Mouse (Mus musculus): ENCODE measurements around the gene Zfyve26. TPM values are rescaled to one million over a fixed set of nuclear protein-coding genes. Genes with fewer than 3 reads are reported as not detected.

The Zfyve26 gene
- polyA plus RNA-seq, 2 experiments, result 16.8 to 29.7 TPM

DNA sequence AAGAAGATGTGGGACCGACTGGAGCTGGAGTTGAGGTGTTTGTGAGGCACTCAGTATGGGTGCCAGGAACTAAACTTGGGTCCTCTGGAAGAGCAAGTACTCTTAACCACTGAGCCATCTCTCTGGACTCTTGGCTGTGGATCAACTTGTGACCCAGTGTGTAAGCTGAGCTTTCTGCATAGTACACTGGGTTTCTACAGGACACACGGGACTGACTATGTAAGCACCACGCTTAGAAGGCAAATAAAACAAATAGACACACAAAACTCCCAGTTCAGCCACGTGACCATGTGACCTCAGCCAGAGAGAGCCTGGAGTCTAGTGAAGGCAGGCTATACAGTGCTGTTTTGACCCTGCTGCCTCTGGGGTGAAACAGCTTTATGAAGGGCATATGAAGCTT is 23.5 kb downstream of the Zfyve26 start:
- Histone ChIP-seq H3K27me3 (ENCODE audit: control insufficient read depth, insufficient read depth, low read length) (no peaks in the 10 kb centered on the region), H3K9ac (ENCODE audit: low read depth, low read length, severe bottlenecking) (no peak overlapping the region), H3K27ac (replicated peaks; ENCODE audit: low read depth, low read length) (no peak overlapping the region), H3K9me3 (ENCODE audit: control insufficient read depth, low read length) (no peaks in the 10 kb centered on the region), H3K4me1 (ENCODE audit: control insufficient read depth, insufficient read depth, low read length) (no peaks in the 10 kb centered on the region), H3K4me2 (replicated peaks; ENCODE audit: low read depth, low read length, severe bottlenecking) (no peak overlapping the region), H3K36me3 (ENCODE audit: control insufficient read depth, insufficient read depth, low read length) (peaks cover 86% of the 10 kb centered on the region), H3K4me3 (replicated peaks; ENCODE audit: low read length) (no peak overlapping the region)
- WGBS, result 85% methylated on average over 4 of the region's 4 CpGs
- no peak for DNase-seq (ENCODE audit: low spot score)
- TF ChIP-seq POLR2A (IDR thresholded peaks at IDR 0.05; ENCODE audit: borderline replicate concordance, extremely low read depth, insufficient read depth, insufficient read length), result no peak
- ATAC-seq (ENCODE audit: low FRiP score, low read depth), result no peak

DNA sequence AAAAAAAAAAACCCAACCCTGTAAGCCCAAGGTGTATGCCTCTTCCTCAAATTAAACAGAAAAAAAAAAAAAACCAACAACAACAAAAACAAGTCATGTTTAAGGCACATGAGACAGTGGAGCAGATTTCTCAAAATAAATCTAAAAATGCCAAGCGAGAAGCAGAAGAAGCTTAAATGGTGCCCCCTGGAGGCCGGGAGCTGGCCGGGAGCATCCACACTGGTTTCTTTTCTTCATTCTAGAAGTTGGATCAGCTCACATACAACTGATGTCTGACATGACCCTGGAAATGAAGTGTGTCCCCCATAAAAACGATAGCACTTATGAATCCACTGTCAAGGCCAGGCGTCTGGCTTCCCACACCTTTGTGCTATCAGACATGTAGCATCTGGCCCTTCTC is 35.1 kb downstream of the Zfyve26 start:
- Histone ChIP-seq H3K27me3 (ENCODE audit: control insufficient read depth, insufficient read depth, low read length) (no peaks in the 10 kb centered on the region), H3K27ac (replicated peaks; ENCODE audit: low read depth, low read length) (no peak overlapping the region), H3K36me3 (ENCODE audit: control insufficient read depth, insufficient read depth, low read length) (peaks cover 77% of the 10 kb centered on the region), H3K4me1 (ENCODE audit: control insufficient read depth, insufficient read depth, low read length) (no peaks in the 10 kb centered on the region), H3K9ac (ENCODE audit: low read depth, low read length, severe bottlenecking) (no peak overlapping the region), H3K4me2 (replicated peaks; ENCODE audit: low read depth, low read length, severe bottlenecking) (no peak overlapping the region), H3K4me3 (replicated peaks; ENCODE audit: low read length) (no peak overlapping the region), H3K9me3 (ENCODE audit: control insufficient read depth, low read length) (no peaks in the 10 kb centered on the region)
- ATAC-seq (ENCODE audit: low FRiP score, low read depth), result no peak
- WGBS, result 60% methylated on average over 5 of the region's 5 CpGs
- no peak for TF ChIP-seq POLR2A (IDR thresholded peaks at IDR 0.05; ENCODE audit: borderline replicate concordance, extremely low read depth, insufficient read depth, insufficient read length)
- peak; percentile 34 for DNase-seq (ENCODE audit: low spot score)

DNA sequence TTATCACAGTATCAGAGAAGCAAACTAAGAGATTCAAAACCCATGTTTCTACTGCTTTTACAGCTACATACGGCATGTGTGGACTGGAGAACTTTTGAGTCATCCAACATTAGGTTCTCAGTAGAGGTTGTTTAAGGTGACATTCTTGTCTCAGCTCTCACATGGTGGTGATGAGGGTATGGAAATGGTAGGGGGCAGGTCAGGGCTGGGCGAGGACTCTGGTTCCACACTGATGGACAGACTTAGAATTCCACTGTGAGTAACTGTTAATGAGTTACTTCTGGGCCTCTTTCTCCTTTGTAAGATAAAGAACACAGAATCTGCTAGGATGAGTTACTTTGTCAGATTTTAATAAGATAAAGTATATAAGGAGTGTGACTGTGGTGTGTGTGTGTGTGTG is 36.0 kb downstream of the Zfyve26 start:
- H3K4me3 ChIP-seq (replicated peaks; ENCODE audit: low read length), result no peak overlapping the region
- DNase-seq (ENCODE audit: low spot score) (no peak), ATAC-seq (ENCODE audit: low FRiP score, low read depth) (no peak)
- H3K4me1 ChIP-seq (ENCODE audit: control insufficient read depth, insufficient read depth, low read length), result no peaks in the 10 kb centered on the region
- H3K36me3 ChIP-seq (ENCODE audit: control insufficient read depth, insufficient read depth, low read length), result peaks cover 75% of the 10 kb centered on the region
- H3K9ac ChIP-seq (ENCODE audit: low read depth, low read length, severe bottlenecking), result no peak overlapping the region
- H3K9me3 ChIP-seq (ENCODE audit: control insufficient read depth, low read length), result no peaks in the 10 kb centered on the region
- WGBS, result 91% methylated on average over 2 of the region's 2 CpGs
- no peak overlapping the region for H3K27ac ChIP-seq (replicated peaks; ENCODE audit: low read depth, low read length)
- no peak for TF ChIP-seq POLR2A (IDR thresholded peaks at IDR 0.05; ENCODE audit: borderline replicate concordance, extremely low read depth, insufficient read depth, insufficient read length)
- H3K27me3 ChIP-seq (ENCODE audit: control insufficient read depth, insufficient read depth, low read length), result no peaks in the 10 kb centered on the region
- no peak overlapping the region for H3K4me2 ChIP-seq (replicated peaks; ENCODE audit: low read depth, low read length, severe bottlenecking)

DNA sequence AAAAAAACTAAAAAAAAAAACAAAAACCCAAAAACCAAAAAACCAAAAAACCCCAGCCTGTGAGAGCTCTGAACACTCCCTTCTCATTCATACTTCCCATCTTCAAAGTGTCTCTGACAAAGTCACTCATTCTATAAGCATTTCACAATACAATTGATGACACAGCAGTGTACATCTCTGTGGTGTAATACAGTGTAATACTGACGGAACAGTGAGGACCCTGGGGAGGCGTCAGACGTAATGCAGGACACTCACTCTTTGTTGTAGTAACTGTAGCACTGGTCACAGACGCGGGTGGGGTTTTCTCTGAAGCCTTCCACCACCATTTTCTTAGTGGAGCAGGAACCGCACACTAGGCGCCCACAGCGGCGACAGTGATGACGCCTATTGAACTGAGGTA is 41.1 kb downstream of the Zfyve26 start:
- no peak for TF ChIP-seq POLR2A (IDR thresholded peaks at IDR 0.05; ENCODE audit: borderline replicate concordance, extremely low read depth, insufficient read depth, insufficient read length)
- Histone ChIP-seq H3K4me2 (replicated peaks; ENCODE audit: low read depth, low read length, severe bottlenecking) (no peak overlapping the region), H3K9ac (ENCODE audit: low read depth, low read length, severe bottlenecking) (no peak overlapping the region), H3K4me1 (ENCODE audit: control insufficient read depth, insufficient read depth, low read length) (no peaks in the 10 kb centered on the region), H3K27me3 (ENCODE audit: control insufficient read depth, insufficient read depth, low read length) (no peaks in the 10 kb centered on the region), H3K27ac (replicated peaks; ENCODE audit: low read depth, low read length) (no peak overlapping the region), H3K9me3 (ENCODE audit: control insufficient read depth, low read length) (no peaks in the 10 kb centered on the region), H3K4me3 (replicated peaks; ENCODE audit: low read length) (no peak overlapping the region), H3K36me3 (ENCODE audit: control insufficient read depth, insufficient read depth, low read length) (peaks cover 65% of the 10 kb centered on the region)
- ATAC-seq (ENCODE audit: low FRiP score, low read depth), result no peak
- no peak for DNase-seq (ENCODE audit: low spot score)
- WGBS, result 95% methylated on average over 10 of the region's 10 CpGs

DNA sequence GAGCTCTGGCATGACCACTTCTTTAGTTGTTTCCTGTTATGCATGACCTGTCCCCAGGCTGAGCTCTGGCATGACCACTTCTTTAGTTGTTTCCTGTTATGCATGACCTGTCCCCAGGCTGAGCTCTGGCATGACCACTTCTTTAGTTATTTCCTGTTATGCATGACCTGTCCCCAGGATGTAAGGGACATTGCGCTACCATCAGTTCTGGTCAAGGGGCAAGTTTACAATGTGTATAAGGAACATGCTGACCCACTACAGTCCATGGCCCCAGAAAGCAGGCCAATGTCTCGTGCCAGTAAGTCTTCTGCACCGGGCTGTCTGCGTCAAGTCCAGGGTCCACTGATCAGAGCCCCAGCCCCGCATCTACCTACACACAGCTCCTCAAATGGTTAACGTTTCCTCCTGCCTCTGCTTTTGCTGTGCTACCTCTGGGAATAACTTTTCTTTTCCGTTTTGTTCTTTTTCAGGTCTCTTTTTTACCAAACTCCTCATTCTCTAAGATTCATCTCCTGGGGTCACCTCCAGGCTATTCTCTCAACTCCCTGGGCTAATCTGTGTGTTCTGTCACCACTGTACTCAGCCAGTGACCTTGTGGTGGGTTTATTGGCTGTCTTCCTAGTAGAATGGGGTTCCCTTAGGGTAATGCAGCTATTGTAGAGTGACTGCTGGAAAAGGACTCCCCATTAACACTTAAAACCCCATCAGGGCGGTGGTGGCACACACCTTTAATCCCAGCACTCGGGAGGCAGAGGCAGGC is 42.6 kb downstream of the Zfyve26 start:
- no peak for DNase-seq (ENCODE audit: low spot score)
- H3K4me2 ChIP-seq (replicated peaks; ENCODE audit: low read depth, low read length, severe bottlenecking), result no peak overlapping the region
- H3K4me3 ChIP-seq (replicated peaks; ENCODE audit: low read length), result no peak overlapping the region
- no peak for TF ChIP-seq POLR2A (IDR thresholded peaks at IDR 0.05; ENCODE audit: borderline replicate concordance, extremely low read depth, insufficient read depth, insufficient read length)
- 91% methylated on average over 9 of the region's 9 CpGs for WGBS
- no peaks in the 10 kb centered on the region for H3K27me3 ChIP-seq (ENCODE audit: control insufficient read depth, insufficient read depth, low read length)
- no peaks in the 10 kb centered on the region for H3K4me1 ChIP-seq (ENCODE audit: control insufficient read depth, insufficient read depth, low read length)
- H3K36me3 ChIP-seq (ENCODE audit: control insufficient read depth, insufficient read depth, low read length), result peaks cover 71% of the 10 kb centered on the region
- no peak overlapping the region for H3K9ac ChIP-seq (ENCODE audit: low read depth, low read length, severe bottlenecking)
- H3K27ac ChIP-seq (replicated peaks; ENCODE audit: low read depth, low read length), result no peak overlapping the region
- ATAC-seq (ENCODE audit: low FRiP score, low read depth), result no peak
- H3K9me3 ChIP-seq (ENCODE audit: control insufficient read depth, low read length), result no peaks in the 10 kb centered on the region

Data from limb, embryonic 14.5 days (tissue).